Mouse (Mus musculus) intestine, embryonic 16.5 days (tissue): ENCODE measurements around the gene Ccdc107. TPM values are rescaled to one million over a fixed set of nuclear protein-coding genes. Genes with fewer than 3 reads are reported as not detected.
A peak's percentile ranks its signal among the peaks of the same experiment; 100 is the strongest.

Experiments used
- ATAC-seq: fragments of 200-750 bp; cut with Nextera tagmentation; 2 replicates; pipeline ENCODE4 v1.8.0; 2017; ENCODE audit warnings: moderate TSS enrichment, moderate library complexity
- H3K27ac ChIP-seq: fragments of 300-500 bp; sonication (generic); 2 replicates; pipeline ENCODE4 v1.5.1; 2014; ENCODE audit warnings: mild to moderate bottlenecking, low read length
- H3K27me3 ChIP-seq: fragments of 300-500 bp; sonication (generic); replicated peaks from 2 replicates; pipeline ENCODE4 v1.6.1; 2014; ENCODE audit warnings: low read length, control low read depth, mixed read lengths; ENCODE audit not compliant: control insufficient read depth, insufficient read depth
- H3K36me3 ChIP-seq: fragments of 300-500 bp; sonication (generic); 2 replicates; pipeline ENCODE4 v1.6.1; 2014; ENCODE audit warnings: low read length, control low read depth; ENCODE audit not compliant: control insufficient read depth, insufficient read depth
- H3K4me1 ChIP-seq: fragments of 300-500 bp; sonication (generic); 2 replicates; pipeline ENCODE4 v1.6.1; 2014; ENCODE audit warnings: low read length, control low read depth, mixed read lengths; ENCODE audit not compliant: control insufficient read depth, insufficient read depth
- H3K4me2 ChIP-seq: fragments of 300-500 bp; sonication (generic); 2 replicates; pipeline ENCODE4 v1.6.1; 2014; ENCODE audit warnings: low read depth, low read length, control low read depth
- H3K4me3 ChIP-seq: fragments of 300-500 bp; sonication (generic); 2 replicates; pipeline ENCODE4 v1.5.1; 2014; ENCODE audit warnings: mild to moderate bottlenecking, low read length
- H3K9ac ChIP-seq: fragments of 300-500 bp; sonication (generic); 2 replicates; pipeline ENCODE4 v1.6.1; 2014; ENCODE audit warnings: low read depth, low read length
- H3K9me3 ChIP-seq: fragments of 300-500 bp; sonication (generic); 2 replicates; pipeline ENCODE4 v1.6.1; 2016; ENCODE audit warnings: low read length, control low read depth; ENCODE audit not compliant: control insufficient read depth
- WGBS: fragments of 180-500 bp; shearing (Covaris S2); extraction: QIAGEN DNeasy Blood & Tissue Kit; methylation state at CpG from one replicate; pipeline ENCODE4 v1.1.7; 2014; 5-methylcytosine and 5-hydroxymethylcytosine counted together
- polyA plus RNA-seq: library from polyadenylated mRNA; unstranded; fragments of >200 nt; fragmentation: Nextera tagmentation; extraction: Ambion mirVana; gene quantifications from 2 replicates; pipeline ENCODE4 v1.2.1, GENCODE M21; 2015

Ccdc107 gene
- polyA plus RNA-seq, 1 experiment from 2014 or later = 102 TPM

DNA sequence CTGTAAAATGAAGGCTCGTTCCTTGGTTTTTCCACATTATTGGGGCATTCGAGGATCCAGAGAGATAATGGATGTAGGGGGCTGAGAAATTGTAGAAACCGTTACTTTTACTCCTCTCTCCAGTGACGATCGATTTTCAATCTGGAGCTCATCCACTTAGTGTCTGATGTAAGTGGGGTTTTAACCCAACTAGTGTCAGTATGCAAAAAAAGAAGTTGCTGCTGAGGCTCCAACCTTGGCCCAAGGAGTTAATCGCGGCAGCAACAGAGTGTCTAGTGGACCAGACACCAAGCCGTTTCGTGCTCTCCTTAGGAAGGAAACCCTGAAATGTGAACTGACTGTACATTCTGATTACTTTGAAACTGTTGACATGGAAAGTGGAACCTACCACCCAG, 1.1 kb downstream of the Ccdc107 start:
- Histone ChIP-seq H3K4me2 (peak overlapping the region; percentile 53), H3K4me3 (peak overlapping the region; percentile 84), H3K4me1 (peaks cover 23% of the 10 kb centered on the region), H3K9me3 (no peaks in the 10 kb centered on the region), H3K9ac (peak overlapping the region; percentile 77), H3K27me3 (no peaks in the 10 kb centered on the region), H3K27ac (peak overlapping the region; percentile 89), H3K36me3 (peaks cover 4% of the 10 kb centered on the region; the same call in 1 of the 2 replicates)
- WGBS = 2% methylated on average over 9 of the region's 9 CpGs
- ATAC-seq = no peak

DNA sequence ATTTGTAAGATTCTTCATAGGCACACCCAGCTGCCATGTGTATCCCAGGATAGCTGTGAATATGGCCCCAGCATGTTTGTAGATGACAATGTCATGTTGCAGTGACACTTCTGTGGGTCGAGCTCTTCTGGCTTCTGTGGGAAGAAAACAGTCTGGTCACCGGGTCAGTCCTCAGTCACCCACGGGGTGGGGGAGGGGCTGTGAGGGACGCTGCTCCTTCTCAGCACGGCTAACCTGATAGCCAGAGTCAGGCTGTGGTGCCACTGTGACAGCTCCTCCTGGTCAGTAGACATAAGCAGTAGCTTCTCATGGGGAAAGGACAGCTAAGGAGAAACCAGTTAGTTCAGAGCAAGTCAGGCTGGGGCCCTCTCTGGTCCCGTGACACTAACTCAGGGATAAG, 3.9 kb downstream of the Ccdc107 start:
- ATAC-seq = no peak
- H3K36me3 ChIP-seq = peaks cover 4% of the 10 kb centered on the region; the same call in 1 of the 2 replicates
- 63% methylated on average over 6 of the region's 6 CpGs for WGBS
- peaks cover 24% of the 10 kb centered on the region for H3K4me1 ChIP-seq
- no peaks in the 10 kb centered on the region for H3K27me3 ChIP-seq
- H3K9me3 ChIP-seq = no peaks in the 10 kb centered on the region
- H3K27ac ChIP-seq = no peak overlapping the region
- no peak overlapping the region for H3K9ac ChIP-seq
- H3K4me2 ChIP-seq = no peak overlapping the region
- H3K4me3 ChIP-seq = no peak overlapping the region

DNA sequence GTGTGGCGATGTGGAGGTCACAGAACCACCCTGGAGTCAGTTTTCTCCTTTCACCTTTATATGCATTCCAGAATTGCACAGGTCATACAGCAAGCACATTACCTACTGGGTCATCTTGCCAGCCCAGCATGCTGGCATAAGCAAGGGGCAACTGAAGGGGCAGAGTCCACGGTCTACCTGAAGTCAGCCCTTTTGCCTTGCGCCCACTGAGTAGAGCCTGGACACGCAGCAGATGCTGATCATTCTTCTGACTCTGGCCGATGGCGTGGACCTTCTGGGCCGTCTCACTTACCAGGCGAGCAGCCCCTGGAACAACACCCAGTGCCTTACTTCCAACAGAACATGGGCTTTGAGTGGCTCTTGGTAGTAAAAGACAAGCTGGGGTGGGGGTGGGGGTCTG, 4.7 kb downstream of the Ccdc107 start:
- WGBS = 90% methylated on average over 8 of the region's 8 CpGs
- H3K27ac ChIP-seq = 0 out of 2 replicates have a peak overlapping the region, but pooled peaks have one; percentile 31
- H3K4me3 ChIP-seq = 0 out of 2 replicates have a peak overlapping the region, but pooled peaks have one; percentile 73
- H3K9ac ChIP-seq = peak overlapping the region; percentile 83; the same call in 1 of the 2 replicates
- H3K4me2 ChIP-seq = peak overlapping the region; percentile 84
- H3K27me3 ChIP-seq = no peaks in the 10 kb centered on the region
- no peak for ATAC-seq
- H3K9me3 ChIP-seq = no peaks in the 10 kb centered on the region
- peaks cover 4% of the 10 kb centered on the region; the same call in 1 of the 2 replicates for H3K36me3 ChIP-seq
- peaks cover 26% of the 10 kb centered on the region for H3K4me1 ChIP-seq

DNA sequence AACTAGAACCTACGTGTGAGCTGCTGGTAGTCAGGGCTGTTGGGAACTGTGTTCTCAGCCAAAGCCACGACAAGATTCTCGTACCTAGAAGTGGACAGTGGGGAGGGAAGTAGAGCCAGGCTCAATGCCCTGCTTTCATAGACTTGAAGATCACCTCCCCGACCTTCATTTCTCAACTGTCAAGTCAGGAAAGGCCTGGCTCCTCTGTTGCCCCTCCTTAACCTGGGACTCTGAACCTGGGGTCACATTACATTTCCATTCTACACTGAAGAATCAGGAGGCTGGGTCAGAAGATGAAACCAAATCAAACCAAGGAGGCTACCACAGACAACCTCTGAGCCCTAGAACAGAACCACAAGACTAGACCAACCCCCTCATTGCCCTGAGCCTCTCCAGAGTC, 5.2 kb downstream of the Ccdc107 start:
- Histone ChIP-seq H3K9ac (peak overlapping the region; percentile 83), H3K4me1 (peaks cover 29% of the 10 kb centered on the region)
- ATAC-seq = no peak

DNA sequence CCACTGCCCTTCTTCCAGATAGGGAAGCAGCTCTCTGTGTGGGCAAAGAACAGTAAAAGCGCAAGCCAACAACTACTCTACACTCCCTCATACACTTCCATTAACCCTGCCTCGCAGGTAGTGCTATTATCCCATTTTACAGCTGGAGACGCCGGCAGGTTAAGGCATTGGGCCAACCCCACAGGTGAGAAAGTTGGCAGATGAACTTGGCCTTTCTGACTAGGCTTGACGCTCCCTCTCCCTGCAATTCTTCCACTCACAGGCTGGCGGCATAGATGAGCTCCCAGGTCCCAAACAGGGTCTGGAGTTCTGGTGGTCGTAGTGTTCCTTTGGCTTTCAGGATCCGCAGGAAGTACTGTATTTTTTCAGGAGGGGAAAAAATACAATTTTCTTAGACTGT, 6.3 kb downstream of the Ccdc107 start:
- no peaks in the 10 kb centered on the region for H3K27me3 ChIP-seq
- peaks cover 4% of the 10 kb centered on the region; the same call in 1 of the 2 replicates for H3K36me3 ChIP-seq
- ATAC-seq = peak; percentile 59
- H3K4me1 ChIP-seq = peaks cover 36% of the 10 kb centered on the region
- peak overlapping the region; percentile 55; the same call in 1 of the 2 replicates for H3K27ac ChIP-seq
- H3K9me3 ChIP-seq = no peaks in the 10 kb centered on the region
- H3K4me2 ChIP-seq = peak overlapping the region; percentile 84
- H3K9ac ChIP-seq = peak overlapping the region; percentile 83
- H3K4me3 ChIP-seq = peak overlapping the region; percentile 73
- WGBS = 14% methylated on average over 8 of the region's 8 CpGs

More for the DNA sequence above, 5.2 kb downstream of the Ccdc107 start:
- Histone ChIP-seq H3K9me3 (no peaks in the 10 kb centered on the region), H3K36me3 (peaks cover 4% of the 10 kb centered on the region; the same call in 1 of the 2 replicates), H3K4me3 (peak overlapping the region; percentile 73), H3K4me2 (peak overlapping the region; percentile 84), H3K27me3 (no peaks in the 10 kb centered on the region), H3K27ac (0 out of 2 replicates have a peak overlapping the region, but pooled peaks have one; percentile 31)
- WGBS = 64% methylated on average over 4 of the region's 4 CpGs

DNA sequence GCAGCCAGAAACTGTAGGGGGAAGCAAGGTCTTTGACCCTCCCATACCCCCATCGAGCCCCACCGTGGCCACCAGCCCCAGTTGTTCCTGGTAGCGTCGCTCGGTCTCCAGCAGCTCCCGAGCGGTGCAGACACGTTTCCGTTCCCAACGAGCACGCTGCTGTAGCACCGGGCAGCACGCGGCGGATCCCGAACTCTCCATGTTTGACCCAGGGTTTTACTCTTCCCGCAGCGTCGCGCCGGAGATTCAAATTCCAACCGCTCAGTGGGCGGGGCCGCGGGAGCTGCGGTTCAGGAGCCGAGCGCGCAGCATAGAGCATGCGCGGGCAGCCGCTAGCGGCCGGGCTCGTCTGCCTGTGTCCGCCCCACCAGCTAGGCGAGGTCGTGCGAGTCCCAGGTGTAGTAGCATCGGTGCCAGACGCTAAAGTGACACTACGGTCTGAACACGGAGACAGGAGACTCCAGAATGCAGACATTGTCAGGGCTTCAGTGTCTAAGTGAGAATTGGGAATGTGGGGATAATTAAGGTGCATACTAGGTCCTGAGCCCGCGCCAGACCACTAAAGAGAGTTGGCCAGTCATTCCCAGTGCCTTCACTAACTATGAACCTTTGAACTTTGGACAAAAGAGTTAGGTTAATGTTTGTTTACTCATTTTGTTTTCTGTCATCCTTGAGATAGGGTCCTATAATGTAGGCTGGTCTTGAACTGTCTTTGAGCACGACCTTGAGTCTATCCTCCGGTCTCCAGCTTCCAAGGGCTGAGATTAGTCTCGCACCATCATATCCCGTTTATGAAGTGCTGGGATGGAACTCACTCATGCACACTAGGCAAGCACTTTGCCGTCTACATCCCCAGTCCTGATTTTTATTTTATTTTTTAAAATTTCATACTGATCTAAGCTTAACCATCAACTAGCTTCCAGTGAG, 7.0 kb downstream of the Ccdc107 start, which contains the start of gene Arhgef39:
Arhgef39 (minus strand) TSS at position 289 of the 927 bp plus-strand sequence.
- Histone ChIP-seq H3K9me3 (no peaks in the 10 kb centered on the region), H3K27ac (peak within 1 kb of the TSS; percentile 55), H3K4me2 (peak within 1 kb of the TSS; percentile 84), H3K9ac (peak within 1 kb of the TSS; percentile 83), H3K36me3 (peaks cover 4% of the 10 kb centered on the region; the same call in 1 of the 2 replicates), H3K4me1 (peaks cover 36% of the 10 kb centered on the region), H3K4me3 (peak within 1 kb of the TSS; percentile 73), H3K27me3 (no peaks in the 10 kb centered on the region)
- peak; percentile 88 for ATAC-seq
- WGBS = 6% methylated on average over 50 of the region's 50 CpGs

DNA sequence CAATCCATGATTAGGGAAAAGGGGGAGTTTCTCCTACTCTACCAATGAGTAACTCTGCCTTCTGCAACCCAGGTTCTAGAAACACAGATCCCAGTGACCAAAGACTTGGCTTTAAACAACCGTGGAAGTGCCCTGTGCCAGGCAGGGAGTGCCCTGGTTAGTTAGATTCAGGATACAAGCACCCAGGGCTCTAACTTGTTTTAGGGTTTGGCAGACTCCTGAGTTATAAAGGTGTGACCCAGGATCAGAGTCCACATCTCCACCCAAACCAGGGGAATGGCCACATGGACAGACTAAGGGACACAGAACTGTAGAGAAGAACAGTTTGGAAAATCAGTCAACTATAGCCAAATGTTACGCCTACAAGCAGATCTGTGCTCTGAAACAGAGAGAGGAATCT, 10.3 kb downstream of the Ccdc107 start:
- H3K4me1 ChIP-seq = peaks cover 44% of the 10 kb centered on the region
- no peaks in the 10 kb centered on the region for H3K36me3 ChIP-seq
- H3K27me3 ChIP-seq = no peaks in the 10 kb centered on the region
- H3K9ac ChIP-seq = no peak overlapping the region
- no peak overlapping the region for H3K4me3 ChIP-seq
- peak overlapping the region; percentile 43 for H3K27ac ChIP-seq
- 64% methylated on average over 2 of the region's 2 CpGs for WGBS
- peak overlapping the region; percentile 4 for H3K4me2 ChIP-seq
- no peaks in the 10 kb centered on the region for H3K9me3 ChIP-seq
- ATAC-seq = no peak

DNA sequence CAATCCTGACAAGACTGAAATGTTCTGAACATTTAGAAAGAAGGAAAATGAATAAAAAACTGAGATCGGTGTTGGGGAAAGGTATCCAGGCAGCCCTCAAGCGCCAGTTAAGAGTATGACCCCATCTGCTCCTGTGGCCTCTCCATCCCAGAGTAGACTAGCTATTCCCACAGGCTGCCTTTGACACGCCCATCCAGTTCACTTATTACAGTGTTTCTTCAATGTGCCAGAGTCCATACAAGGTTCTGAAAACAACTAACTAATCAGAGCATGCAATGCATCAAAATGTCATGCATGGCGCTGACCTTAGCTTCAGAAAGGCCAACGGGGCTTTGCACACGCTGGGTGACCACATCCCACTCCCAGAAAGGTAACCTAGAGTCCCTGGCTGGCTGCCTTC, 10.8 kb downstream of the Ccdc107 start:
- H3K9ac ChIP-seq = no peak overlapping the region
- no peak overlapping the region for H3K4me3 ChIP-seq
- WGBS = 72% methylated on average over 6 of the region's 6 CpGs
- H3K4me1 ChIP-seq = peaks cover 43% of the 10 kb centered on the region
- no peaks in the 10 kb centered on the region for H3K36me3 ChIP-seq
- peak overlapping the region; percentile 57; the same call in 1 of the 2 replicates for H3K27ac ChIP-seq
- H3K9me3 ChIP-seq = no peaks in the 10 kb centered on the region
- ATAC-seq = no peak
- no peaks in the 10 kb centered on the region for H3K27me3 ChIP-seq
- H3K4me2 ChIP-seq = peak overlapping the region; percentile 4; the same call in 1 of the 2 replicates

DNA sequence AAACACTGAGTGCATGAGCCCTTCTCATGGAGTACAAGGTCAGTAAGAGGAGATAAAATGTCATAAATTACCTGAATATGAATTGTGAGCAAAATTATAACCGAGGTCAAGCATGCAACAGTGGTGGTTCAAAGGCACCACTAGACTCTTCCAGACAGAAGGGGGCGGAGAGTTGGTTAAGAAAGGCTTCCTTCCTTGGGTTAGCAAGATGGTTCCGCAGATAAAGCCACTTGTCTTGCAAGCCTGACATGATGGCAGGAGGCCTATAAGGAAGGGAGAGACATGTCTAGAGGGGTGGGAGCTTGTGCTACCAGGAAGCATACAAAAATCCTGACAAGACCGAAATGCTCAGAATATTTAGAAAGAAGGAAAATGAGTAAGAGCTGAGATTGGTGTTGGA, 11.6 kb downstream of the Ccdc107 start:
- no peaks in the 10 kb centered on the region for H3K36me3 ChIP-seq
- WGBS = 73% methylated on average over 4 of the region's 4 CpGs
- H3K9ac ChIP-seq = no peak overlapping the region
- no peak for ATAC-seq
- no peak overlapping the region for H3K4me2 ChIP-seq
- no peaks in the 10 kb centered on the region for H3K9me3 ChIP-seq
- H3K4me3 ChIP-seq = no peak overlapping the region
- H3K4me1 ChIP-seq = peaks cover 45% of the 10 kb centered on the region
- no peak overlapping the region for H3K27ac ChIP-seq
- H3K27me3 ChIP-seq = no peaks in the 10 kb centered on the region
